Mouse (Mus musculus): ENCODE measurements around the gene Farp1. TPM values are rescaled to one million over a fixed set of nuclear protein-coding genes. Genes with fewer than 3 reads are reported as not detected.

Farp1 gene
- polyA plus RNA-seq, 1 experiment from 2014 or later: 36.8 TPM

DNA sequence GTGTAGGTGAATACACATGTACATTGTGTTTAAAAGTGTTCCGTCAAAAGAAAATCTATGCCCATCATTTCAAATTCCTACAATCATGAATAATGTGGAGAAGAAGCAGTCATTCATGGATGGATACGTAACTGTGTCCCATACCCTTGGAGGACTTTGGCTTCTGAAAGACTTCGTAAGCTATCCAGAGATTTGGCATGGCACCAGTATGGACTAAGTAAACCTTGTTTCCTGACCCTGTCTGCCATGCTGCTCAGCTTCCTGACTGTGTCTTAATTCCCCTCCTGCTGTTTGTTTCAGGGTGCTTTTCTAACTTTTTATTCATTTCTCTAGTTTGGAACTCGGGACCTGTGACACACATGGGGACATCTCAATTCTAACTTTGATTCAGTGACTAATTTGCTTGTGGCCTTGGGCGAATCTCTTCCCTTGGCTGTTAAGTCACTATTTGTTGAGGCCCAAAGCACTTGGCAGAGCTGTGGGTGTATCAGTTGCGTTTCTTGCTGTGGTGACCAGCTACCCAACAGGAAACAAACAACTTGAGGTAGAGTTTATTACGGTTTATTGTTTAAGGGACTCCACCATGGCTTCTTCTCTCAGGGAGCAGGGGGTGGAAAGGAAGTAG is 108.9 kb downstream of the Farp1 start:
- 83% methylated on average over 7 of the region's 7 CpGs for WGBS
- peaks cover 30% of the 10 kb centered on the region for H3K4me1 ChIP-seq (ENCODE audit: insufficient read depth)
- no peak for DNase-seq

DNA sequence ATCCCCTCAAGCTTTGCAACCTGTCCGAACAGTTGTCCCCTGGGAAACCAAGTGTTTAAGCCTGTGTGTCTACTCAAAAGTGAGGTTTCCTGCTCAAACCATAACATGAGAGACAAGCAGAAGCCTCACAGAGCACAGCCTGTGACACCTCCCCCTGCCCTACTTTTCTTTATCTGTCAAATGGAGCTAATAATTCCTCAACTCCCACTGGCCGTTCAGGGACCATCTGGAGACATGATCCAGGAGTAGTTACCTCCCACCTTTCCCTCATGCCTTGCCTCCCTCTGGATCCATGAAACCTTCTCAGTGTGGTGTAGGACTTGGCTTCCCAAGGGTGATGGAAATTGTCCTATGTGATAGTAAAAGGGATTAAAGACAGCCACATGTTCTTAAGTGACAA is 109.5 kb downstream of the Farp1 start:
- no peaks in the 10 kb centered on the region for H3K27me3 ChIP-seq (ENCODE audit: insufficient read depth, low read length)
- no peaks in the 10 kb centered on the region for H3K9me3 ChIP-seq (ENCODE audit: low read depth, low read length)
- no peak overlapping the region for H3K27ac ChIP-seq (ENCODE audit: low read depth)
- H3K4me1 ChIP-seq (ENCODE audit: insufficient read depth): peaks cover 29% of the 10 kb centered on the region
- 52% methylated on average over 2 of the region's 2 CpGs for WGBS
- H3K4me3 ChIP-seq (ENCODE audit: low read depth, low read length): no peak overlapping the region
- H3K36me3 ChIP-seq (ENCODE audit: insufficient read depth): no peaks in the 10 kb centered on the region
- DNase-seq: no peak
- no peak for TF ChIP-seq CTCF (IDR thresholded peaks at IDR 0.05; ENCODE audit: low read depth)
- ATAC-seq (ENCODE audit: insufficient read depth): no peak
- H3K9ac ChIP-seq: no peak overlapping the region
- no peak overlapping the region for H3K4me2 ChIP-seq

More for the DNA sequence above, 108.9 kb downstream of the Farp1 start:
- Histone ChIP-seq H3K9ac (no peak overlapping the region), H3K4me2 (no peak overlapping the region), H3K4me3 (ENCODE audit: low read depth, low read length) (no peak overlapping the region), H3K9me3 (ENCODE audit: low read depth, low read length) (no peaks in the 10 kb centered on the region), H3K36me3 (ENCODE audit: insufficient read depth) (no peaks in the 10 kb centered on the region), H3K27ac (ENCODE audit: low read depth) (no peak overlapping the region), H3K27me3 (ENCODE audit: insufficient read depth, low read length) (no peaks in the 10 kb centered on the region)
- ATAC-seq (ENCODE audit: insufficient read depth): no peak
- TF ChIP-seq CTCF (IDR thresholded peaks at IDR 0.05; ENCODE audit: low read depth): no peak

DNA sequence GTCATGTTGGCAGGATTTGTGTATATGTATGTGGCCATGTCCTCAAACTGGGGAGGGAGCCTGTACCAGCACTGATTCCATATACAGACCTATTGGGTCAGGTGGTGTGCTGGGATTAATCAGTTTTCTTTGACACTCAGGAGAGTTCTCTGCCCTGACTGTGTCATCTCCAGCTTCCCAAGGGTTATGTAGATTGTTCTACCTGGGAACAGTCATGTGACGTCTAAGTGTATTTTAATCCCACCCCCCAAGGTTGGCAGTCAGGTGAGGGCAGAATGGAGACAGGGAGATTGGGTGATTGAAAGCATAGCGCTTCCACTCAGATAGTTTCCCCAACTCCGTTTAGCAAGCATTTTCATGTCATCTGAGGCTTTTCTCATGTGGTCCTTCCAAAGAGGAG is 110.3 kb downstream of the Farp1 start:
- TF ChIP-seq CTCF (IDR thresholded peaks at IDR 0.05; ENCODE audit: low read depth): no peak
- Histone ChIP-seq H3K9me3 (ENCODE audit: low read depth, low read length) (no peaks in the 10 kb centered on the region), H3K4me3 (ENCODE audit: low read depth, low read length) (no peak overlapping the region), H3K4me1 (ENCODE audit: insufficient read depth) (peaks cover 24% of the 10 kb centered on the region), H3K27ac (ENCODE audit: low read depth) (0 out of 2 replicates have a peak overlapping the region, but pooled peaks have one; percentile 48), H3K36me3 (ENCODE audit: insufficient read depth) (no peaks in the 10 kb centered on the region), H3K4me2 (peak overlapping the region; percentile 45), H3K9ac (peak overlapping the region; percentile 17; the same call in 1 of the 2 replicates), H3K27me3 (ENCODE audit: insufficient read depth, low read length) (no peaks in the 10 kb centered on the region)
- DNase-seq (no peak), ATAC-seq (ENCODE audit: insufficient read depth) (0 out of 2 replicates have a peak, but pooled peaks have one; percentile 6)
- WGBS: 33% methylated on average over 3 of the region's 3 CpGs

DNA sequence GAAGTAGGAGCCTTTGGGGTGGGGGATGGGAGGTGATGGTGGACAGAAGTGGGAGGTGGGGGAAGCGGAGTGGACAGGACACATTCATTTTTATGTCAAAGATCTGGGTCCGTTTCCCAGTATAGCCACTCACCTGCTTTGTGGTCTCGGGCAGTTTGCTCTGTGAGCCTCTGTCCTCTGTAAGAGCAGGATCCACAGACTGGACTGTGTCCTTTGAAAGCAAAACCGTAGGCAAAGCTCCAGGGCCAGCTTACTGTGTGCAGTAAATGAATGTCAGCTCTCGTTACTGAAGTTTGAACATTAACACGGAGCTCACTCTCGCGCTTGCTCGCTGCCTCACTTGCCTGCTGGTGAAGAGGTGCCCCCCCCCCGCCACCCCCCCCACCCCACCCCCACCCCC is 110.7 kb downstream of the Farp1 start:
- Histone ChIP-seq H3K4me1 (ENCODE audit: insufficient read depth) (peaks cover 23% of the 10 kb centered on the region), H3K9ac (peak overlapping the region; percentile 17; the same call in 1 of the 2 replicates), H3K9me3 (ENCODE audit: low read depth, low read length) (no peaks in the 10 kb centered on the region), H3K4me3 (ENCODE audit: low read depth, low read length) (no peak overlapping the region), H3K27me3 (ENCODE audit: insufficient read depth, low read length) (no peaks in the 10 kb centered on the region), H3K4me2 (peak overlapping the region; percentile 45), H3K36me3 (ENCODE audit: insufficient read depth) (no peaks in the 10 kb centered on the region), H3K27ac (ENCODE audit: low read depth) (peak overlapping the region; percentile 48; the same call in 1 of the 2 replicates)
- ATAC-seq (ENCODE audit: insufficient read depth) (peak; percentile 35; the same call in 1 of the 2 replicates), DNase-seq (peak; percentile 61)
- whole genome bisulfite sequencing: 10% methylated on average over 10 of the region's 10 CpGs
- no peak for TF ChIP-seq CTCF (IDR thresholded peaks at IDR 0.05; ENCODE audit: low read depth)

DNA sequence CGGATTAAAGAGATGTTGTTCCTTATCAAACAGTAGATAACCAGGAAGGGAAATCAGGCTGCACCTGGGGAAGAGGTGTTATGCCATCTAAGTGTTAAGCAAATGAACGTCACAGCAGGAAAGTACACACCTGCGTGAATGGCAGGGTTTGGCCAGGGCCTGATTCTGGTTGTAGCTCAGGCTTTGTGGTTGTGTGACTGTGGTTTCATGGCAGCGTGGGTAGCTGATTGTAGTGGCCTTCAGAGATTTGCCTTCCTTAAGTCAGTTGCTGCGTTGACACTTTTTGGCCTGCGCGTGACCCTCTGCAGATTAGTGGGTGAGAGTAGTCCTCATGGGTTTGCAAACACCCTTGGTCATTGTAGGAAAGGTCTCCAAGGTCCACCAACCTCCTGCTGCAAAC is 111.2 kb downstream of the Farp1 start:
- no peak overlapping the region for H3K4me2 ChIP-seq
- peak overlapping the region; percentile 39; the same call in 1 of the 2 replicates for H3K27ac ChIP-seq (ENCODE audit: low read depth)

DNA sequence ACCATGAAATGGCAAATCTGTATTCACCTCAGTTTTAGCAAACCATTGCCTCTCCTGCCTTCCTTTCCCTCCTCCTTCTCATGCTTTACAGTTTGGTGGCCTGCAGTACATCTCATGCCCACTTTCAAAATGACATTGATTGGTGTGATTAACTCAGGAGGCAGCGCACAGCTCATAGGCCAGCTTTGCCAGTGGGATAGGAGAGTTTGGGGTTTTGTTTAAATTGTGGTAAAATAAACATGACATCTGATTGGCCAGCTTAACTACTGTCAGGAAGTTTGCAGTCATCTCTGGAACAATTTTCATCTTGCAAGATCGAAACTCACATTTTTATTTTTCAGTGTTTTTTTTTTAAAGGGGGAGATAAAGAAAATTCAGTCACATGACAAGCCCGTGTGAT is 112.0 kb downstream of the Farp1 start:
- H3K27ac ChIP-seq (ENCODE audit: low read depth): no peak overlapping the region; the same call in 1 of the 2 replicates
- H3K4me3 ChIP-seq (ENCODE audit: low read depth, low read length): no peak overlapping the region
- no peak overlapping the region for H3K4me2 ChIP-seq
- DNase-seq (no peak), ATAC-seq (ENCODE audit: insufficient read depth) (no peak)
- H3K36me3 ChIP-seq (ENCODE audit: insufficient read depth): no peaks in the 10 kb centered on the region
- no peaks in the 10 kb centered on the region for H3K27me3 ChIP-seq (ENCODE audit: insufficient read depth, low read length)
- 24% methylated on average over 3 of the region's 3 CpGs for WGBS
- H3K9me3 ChIP-seq (ENCODE audit: low read depth, low read length): no peaks in the 10 kb centered on the region
- peaks cover 23% of the 10 kb centered on the region for H3K4me1 ChIP-seq (ENCODE audit: insufficient read depth)
- TF ChIP-seq CTCF (IDR thresholded peaks at IDR 0.05; ENCODE audit: low read depth): no peak
- no peak overlapping the region for H3K9ac ChIP-seq

More for the DNA sequence above, 111.2 kb downstream of the Farp1 start:
- 40% methylated on average over 7 of the region's 7 CpGs for WGBS
- H3K4me3 ChIP-seq (ENCODE audit: low read depth, low read length): no peak overlapping the region
- no peak for DNase-seq
- no peak overlapping the region for H3K9ac ChIP-seq
- no peak for ATAC-seq (ENCODE audit: insufficient read depth)
- peaks cover 23% of the 10 kb centered on the region for H3K4me1 ChIP-seq (ENCODE audit: insufficient read depth)
- no peak for TF ChIP-seq CTCF (IDR thresholded peaks at IDR 0.05; ENCODE audit: low read depth)
- H3K9me3 ChIP-seq (ENCODE audit: low read depth, low read length): no peaks in the 10 kb centered on the region
- no peaks in the 10 kb centered on the region for H3K27me3 ChIP-seq (ENCODE audit: insufficient read depth, low read length)
- no peaks in the 10 kb centered on the region for H3K36me3 ChIP-seq (ENCODE audit: insufficient read depth)

GRCm38 (mm10) chr14:121148088-121148785 is 113.2 kb downstream of the Farp1 start:
- no peak overlapping the region for H3K4me2 ChIP-seq
- peak; percentile 57 for DNase-seq
- 0 out of 2 replicates have a peak, but pooled peaks have one; percentile 5 for ATAC-seq (ENCODE audit: insufficient read depth)
- peaks cover 23% of the 10 kb centered on the region for H3K4me1 ChIP-seq (ENCODE audit: insufficient read depth)
- peak overlapping the region; percentile 47; the same call in 1 of the 2 replicates for H3K27ac ChIP-seq (ENCODE audit: low read depth)
- no peak for TF ChIP-seq CTCF (IDR thresholded peaks at IDR 0.05; ENCODE audit: low read depth)
- no peak overlapping the region for H3K9ac ChIP-seq
- H3K36me3 ChIP-seq (ENCODE audit: insufficient read depth): no peaks in the 10 kb centered on the region
- no peak overlapping the region for H3K4me3 ChIP-seq (ENCODE audit: low read depth, low read length)
- H3K27me3 ChIP-seq (ENCODE audit: insufficient read depth, low read length): no peaks in the 10 kb centered on the region
- 62% methylated on average over 11 of the region's 11 CpGs for WGBS
- H3K9me3 ChIP-seq (ENCODE audit: low read depth, low read length): no peaks in the 10 kb centered on the region

Measured in lung, embryonic 14.5 days (tissue).